Mouse (Mus musculus) stomach, embryonic 16.5 days (tissue): ENCODE measurements around the gene Pcare. TPM values are rescaled to one million over a fixed set of nuclear protein-coding genes. Genes with fewer than 3 reads are reported as not detected.
A peak's percentile ranks its signal among the peaks of the same experiment; 100 is the strongest.

Experiments used
- ATAC-seq: fragments of 200-750 bp; cut with Nextera tagmentation; 2 replicates; pipeline ENCODE4 v1.8.0; 2017; ENCODE audit warnings: moderate number of reproducible peaks, moderate TSS enrichment; ENCODE audit not compliant: insufficient read depth, low FRiP score
- H3K27ac ChIP-seq: fragments of 300-500 bp; sonication (generic); 2 replicates; pipeline ENCODE4 v1.5.1; 2014; ENCODE audit warnings: low read length
- H3K27me3 ChIP-seq: fragments of 300-500 bp; sonication (generic); 2 replicates; pipeline ENCODE4 v1.6.1; 2014; ENCODE audit warnings: low read length, control low read depth, mixed read lengths; ENCODE audit not compliant: control insufficient read depth, insufficient read depth
- H3K36me3 ChIP-seq: fragments of 300-500 bp; sonication (generic); 2 replicates; pipeline ENCODE4 v1.6.1; 2014; ENCODE audit warnings: low read length; ENCODE audit not compliant: control insufficient read depth, insufficient read depth
- H3K4me1 ChIP-seq: fragments of 300-500 bp; sonication (generic); 2 replicates; pipeline ENCODE4 v1.6.1; 2014; ENCODE audit warnings: low read length, control low read depth, mixed read lengths; ENCODE audit not compliant: control insufficient read depth, insufficient read depth
- H3K4me2 ChIP-seq: fragments of 300-500 bp; sonication (generic); 2 replicates; pipeline ENCODE4 v1.6.1; 2014; ENCODE audit warnings: low read depth, low read length, mixed read lengths
- H3K4me3 ChIP-seq: fragments of 300-500 bp; sonication (generic); replicated peaks from 2 replicates; pipeline ENCODE4 v1.5.1; 2014; ENCODE audit warnings: mild to moderate bottlenecking, low read length
- H3K9ac ChIP-seq: fragments of 300-500 bp; sonication (generic); 2 replicates; pipeline ENCODE4 v1.6.1; 2014; ENCODE audit warnings: low read length
- H3K9me3 ChIP-seq: fragments of 300-500 bp; sonication (generic); replicated peaks from 2 replicates; pipeline ENCODE4 v1.6.1; 2016; ENCODE audit warnings: low read length, control low read depth; ENCODE audit not compliant: control insufficient read depth
- WGBS: fragments of 180-500 bp; shearing (Covaris S2); extraction: QIAGEN DNeasy Blood & Tissue Kit; methylation state at CpG from one replicate; pipeline ENCODE4 v1.1.7; 2014; 5-methylcytosine and 5-hydroxymethylcytosine counted together
- polyA plus RNA-seq: library from polyadenylated mRNA; unstranded; fragments of >200 nt; fragmentation: Nextera tagmentation; extraction: Ambion mirVana; gene quantifications from 2 replicates; pipeline ENCODE4 v1.2.1, GENCODE M21; 2015

The Pcare gene
- polyA plus RNA-seq = not detected in 2 replicates

- no peaks in the 10 kb centered on the region for H3K9me3 ChIP-seq
- H3K4me1 ChIP-seq = no peaks in the 10 kb centered on the region
- no peak within 1 kb of the TSS for H3K4me2 ChIP-seq
- ATAC-seq = no peak
- H3K36me3 ChIP-seq = no peaks in the 10 kb centered on the region
- H3K27ac ChIP-seq = no peak within 1 kb of the TSS
- no peaks in the 10 kb centered on the region for H3K27me3 ChIP-seq
- no peak within 1 kb of the TSS for H3K9ac ChIP-seq
- WGBS = 76% methylated on average over 10 of the region's 10 CpGs
- no peak within 1 kb of the TSS for H3K4me3 ChIP-seq
Observed at GRCm38 (mm10) chr17:71752831-71753230, at the start of gene Pcare. TSS of gene Pcare (minus strand) at chr17:71752894.

- Histone ChIP-seq H3K27me3 (no peaks in the 10 kb centered on the region), H3K4me2 (no peak overlapping the region; the same call in 1 of the 2 replicates), H3K9ac (peak overlapping the region; percentile 31; the same call in 1 of the 2 replicates), H3K4me3 (no peak overlapping the region), H3K9me3 (no peaks in the 10 kb centered on the region), H3K27ac (peak overlapping the region; percentile 72), H3K4me1 (0 out of 2 replicates have a peak, but pooled peaks cover 7% of the 10 kb centered on the region), H3K36me3 (no peaks in the 10 kb centered on the region)
- WGBS = 54% methylated on average over 15 of the region's 15 CpGs
- no peak for ATAC-seq
Observed at GRCm38 (mm10) chr17:71795521-71796205, 43.0 kb upstream of the Pcare start.

- Histone ChIP-seq H3K4me3 (no peak overlapping the region), H3K4me1 (0 out of 2 replicates have a peak, but pooled peaks cover 7% of the 10 kb centered on the region), H3K27me3 (no peaks in the 10 kb centered on the region), H3K36me3 (no peaks in the 10 kb centered on the region), H3K27ac (no peak overlapping the region), H3K9ac (no peak overlapping the region), H3K9me3 (no peaks in the 10 kb centered on the region), H3K4me2 (no peak overlapping the region)
- WGBS = 77% methylated on average over 4 of the region's 4 CpGs
- no peak for ATAC-seq
Observed at GRCm38 (mm10) chr17:71791622-71792021, 38.9 kb upstream of the Pcare start.

GRCm38 (mm10) chr17:71791109-71791508 lies 38.4 kb upstream of the Pcare start:
- ATAC-seq = no peak
- no peak overlapping the region for H3K4me3 ChIP-seq
- no peak overlapping the region for H3K9ac ChIP-seq
- H3K9me3 ChIP-seq = no peaks in the 10 kb centered on the region
- H3K27ac ChIP-seq = no peak overlapping the region
- no peaks in the 10 kb centered on the region for H3K36me3 ChIP-seq
- 86% methylated on average over 4 of the region's 4 CpGs for WGBS
- no peak overlapping the region for H3K4me2 ChIP-seq
- no peaks in the 10 kb centered on the region for H3K27me3 ChIP-seq
- 0 out of 2 replicates have a peak, but pooled peaks cover 7% of the 10 kb centered on the region for H3K4me1 ChIP-seq

- ATAC-seq = no peak
- H3K9ac ChIP-seq = no peak overlapping the region
- no peaks in the 10 kb centered on the region; the same call in 1 of the 2 replicates for H3K27me3 ChIP-seq
- no peaks in the 10 kb centered on the region for H3K36me3 ChIP-seq
- peaks cover 3% of the 10 kb centered on the region; the same call in 1 of the 2 replicates for H3K4me1 ChIP-seq
- no peaks in the 10 kb centered on the region for H3K9me3 ChIP-seq
- H3K4me3 ChIP-seq = no peak overlapping the region
- H3K4me2 ChIP-seq = no peak overlapping the region
- no peak overlapping the region for H3K27ac ChIP-seq
Observed at GRCm38 (mm10) chr17:71786456-71786855, 33.8 kb upstream of the Pcare start.

GRCm38 (mm10) chr17:71783366-71783735 lies 30.7 kb upstream of the Pcare start:
- ATAC-seq = no peak
- 16% methylated on average over 10 of the region's 10 CpGs for WGBS
- Histone ChIP-seq H3K27ac (no peak overlapping the region), H3K4me1 (peaks cover 3% of the 10 kb centered on the region; the same call in 1 of the 2 replicates), H3K4me2 (peak overlapping the region; percentile 87), H3K36me3 (no peaks in the 10 kb centered on the region), H3K4me3 (peak overlapping the region; percentile 67), H3K9me3 (peaks cover 4% of the 10 kb centered on the region; the same call in 1 of the 2 replicates), H3K9ac (peak overlapping the region; percentile 85), H3K27me3 (no peaks in the 10 kb centered on the region; the same call in 1 of the 2 replicates)

- Histone ChIP-seq H3K36me3 (no peaks in the 10 kb centered on the region), H3K4me3 (peak overlapping the region; percentile 67), H3K9me3 (peaks cover 4% of the 10 kb centered on the region; the same call in 1 of the 2 replicates), H3K27ac (peak overlapping the region; percentile 14; the same call in 1 of the 2 replicates), H3K4me1 (peaks cover 3% of the 10 kb centered on the region; the same call in 1 of the 2 replicates), H3K27me3 (no peaks in the 10 kb centered on the region; the same call in 1 of the 2 replicates), H3K4me2 (peak overlapping the region; percentile 87), H3K9ac (peak overlapping the region; percentile 85)
- peak; percentile 57; the same call in 1 of the 2 replicates for ATAC-seq
- 2% methylated on average over 48 of the region's 59 CpGs for WGBS
Observed at GRCm38 (mm10) chr17:71782699-71783365, 30.1 kb upstream of the Pcare start.

GRCm38 (mm10) chr17:71782242-71782698 lies 29.6 kb upstream of the Pcare start:
- ATAC-seq = peak; percentile 67; the same call in 1 of the 2 replicates
- Histone ChIP-seq H3K4me2 (peak overlapping the region; percentile 87), H3K4me3 (peak overlapping the region; percentile 67), H3K9me3 (peaks cover 4% of the 10 kb centered on the region; the same call in 1 of the 2 replicates), H3K36me3 (no peaks in the 10 kb centered on the region), H3K27me3 (no peaks in the 10 kb centered on the region; the same call in 1 of the 2 replicates), H3K9ac (peak overlapping the region; percentile 85), H3K27ac (no peak overlapping the region), H3K4me1 (peaks cover 3% of the 10 kb centered on the region; the same call in 1 of the 2 replicates)
- under 1% methylated on average over 26 of the region's 29 CpGs for whole genome bisulfite sequencing

GRCm38 (mm10) chr17:71780945-71781344 lies 28.3 kb upstream of the Pcare start:
- no peak for ATAC-seq
- Histone ChIP-seq H3K9ac (no peak overlapping the region), H3K36me3 (no peaks in the 10 kb centered on the region), H3K27me3 (no peaks in the 10 kb centered on the region; the same call in 1 of the 2 replicates), H3K4me1 (peaks cover 3% of the 10 kb centered on the region; the same call in 1 of the 2 replicates), H3K4me2 (no peak overlapping the region), H3K4me3 (no peak overlapping the region), H3K27ac (peak overlapping the region; percentile 14), H3K9me3 (peaks cover 4% of the 10 kb centered on the region; the same call in 1 of the 2 replicates)
- WGBS = 73% methylated on average over 4 of the region's 4 CpGs
